Mouse (Mus musculus) forebrain, embryonic 11.5 days (tissue): ENCODE data around the gene Clasp1. TPM values are rescaled to one million over a fixed set of nuclear protein-coding genes. Genes with fewer than 3 reads are reported as not detected.

Source experiments
- ATAC-seq: fragments of 200-750 bp; cut with Nextera tagmentation; replicated peaks from 2 replicates; pipeline ENCODE4 v1.8.0; 2017; ENCODE audit warnings: moderate TSS enrichment; ENCODE audit not compliant: low FRiP score
- DNase-seq: peaks from one replicate; pipeline ENCODE4 v3.0.0-alpha.2; 2017; ENCODE audit warnings: low spot score
- H3K27ac ChIP-seq: fragments of 300-500 bp; sonication (generic); 2 replicates; pipeline ENCODE4 v1.5.1; 2014; ENCODE audit warnings: low read depth, low read length
- H3K27me3 ChIP-seq: fragments of 300-500 bp; sonication (generic); 2 replicates; pipeline ENCODE4 v1.6.1; 2014; ENCODE audit warnings: mild to moderate bottlenecking, low read length, mixed read lengths; ENCODE audit not compliant: control insufficient read depth, insufficient read depth
- H3K36me3 ChIP-seq: fragments of 300-500 bp; sonication (generic); 2 replicates; pipeline ENCODE4 v1.6.1; 2014; ENCODE audit warnings: mild to moderate bottlenecking, low read length, moderate library complexity, mixed read lengths; ENCODE audit not compliant: control insufficient read depth, insufficient read depth
- H3K4me1 ChIP-seq: fragments of 300-500 bp; sonication (generic); replicated peaks from 2 replicates; pipeline ENCODE4 v1.6.1; 2014; ENCODE audit warnings: low read length, mixed read lengths; ENCODE audit not compliant: control insufficient read depth, insufficient read depth
- H3K4me2 ChIP-seq: fragments of 300-500 bp; sonication (generic); 2 replicates; pipeline ENCODE4 v1.6.1; 2014; ENCODE audit warnings: low read depth, mild to moderate bottlenecking, low read length, moderate library complexity, mixed read lengths; ENCODE audit not compliant: severe bottlenecking
- H3K4me3 ChIP-seq: fragments of 300-500 bp; sonication (generic); 2 replicates; pipeline ENCODE4 v1.5.1; 2014; ENCODE audit warnings: low read depth, low read length
- H3K9ac ChIP-seq: fragments of 300-500 bp; sonication (generic); 2 replicates; pipeline ENCODE4 v1.6.1; 2014; ENCODE audit warnings: low read length
- H3K9me3 ChIP-seq: fragments of 300-500 bp; sonication (generic); 2 replicates; pipeline ENCODE4 v1.6.1; 2016; ENCODE audit warnings: low read length, mixed read lengths; ENCODE audit not compliant: control insufficient read depth
- whole genome bisulfite sequencing: fragments of 180-500 bp; shearing (Covaris S2); extraction: QIAGEN DNeasy Blood & Tissue Kit; methylation state at CpG from one replicate; pipeline ENCODE4 v1.1.7; 2014; 5-methylcytosine and 5-hydroxymethylcytosine counted together
- polyA plus RNA-seq: library from polyadenylated mRNA; unstranded; fragments of >200 nt; fragmentation: Nextera tagmentation; extraction: Ambion mirVana; gene quantifications from 2 replicates; pipeline ENCODE4 v1.2.1, GENCODE M21; 2014

Clasp1 gene
- polyA plus RNA-seq, result 123 and 136 TPM in 2 replicates

DNA sequence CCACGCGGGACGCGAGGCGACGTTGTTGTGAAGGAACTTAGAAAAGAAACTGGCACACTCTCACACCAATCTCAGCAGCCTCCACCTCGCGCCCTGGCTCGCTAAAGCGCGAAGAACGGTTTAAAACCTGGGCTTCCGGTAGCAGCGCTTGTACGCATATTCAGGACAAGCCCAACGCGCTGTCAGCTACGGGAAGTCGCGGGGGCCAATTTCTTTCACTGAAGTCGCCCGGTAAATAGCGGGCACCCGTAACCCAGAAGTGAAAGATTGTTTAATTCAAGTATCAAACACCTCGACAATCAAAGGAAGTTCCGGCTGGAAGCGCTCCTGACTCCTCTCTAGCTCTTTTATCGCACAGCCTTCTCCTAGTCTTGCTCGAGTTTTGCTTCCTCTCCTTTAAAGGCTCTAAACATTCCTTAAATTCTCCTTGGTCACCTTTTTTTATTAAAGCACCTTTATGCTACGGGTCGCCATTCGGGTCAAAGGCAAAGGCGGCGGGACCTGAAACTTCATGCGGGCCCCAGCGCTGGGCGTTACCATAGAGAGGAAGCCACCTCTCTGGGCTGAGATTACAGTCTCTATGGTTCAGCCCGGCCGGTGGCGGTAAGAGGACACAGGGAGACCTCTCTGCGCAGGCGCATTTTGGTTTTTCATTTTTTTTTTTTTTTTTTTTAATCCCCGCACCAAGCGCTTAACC, at the start of gene Clasp1:
TSS of gene Clasp1 (plus strand) at position 302 of the 697 bp plus-strand sequence.
- Histone ChIP-seq H3K9ac (peak within 1 kb of the TSS; percentile 95), H3K27ac (peak within 1 kb of the TSS; percentile 92), H3K27me3 (no peaks in the 10 kb centered on the region), H3K4me3 (peak within 1 kb of the TSS; percentile 91), H3K4me2 (peak within 1 kb of the TSS; percentile 70), H3K9me3 (no peaks in the 10 kb centered on the region), H3K36me3 (no peaks in the 10 kb centered on the region), H3K4me1 (no peaks in the 10 kb centered on the region; the same call in 1 of the 2 replicates)
- DNase-seq, result peak; percentile 94
- under 1% methylated on average over 44 of the region's 44 CpGs for WGBS
- ATAC-seq, result peak; percentile 96

DNA sequence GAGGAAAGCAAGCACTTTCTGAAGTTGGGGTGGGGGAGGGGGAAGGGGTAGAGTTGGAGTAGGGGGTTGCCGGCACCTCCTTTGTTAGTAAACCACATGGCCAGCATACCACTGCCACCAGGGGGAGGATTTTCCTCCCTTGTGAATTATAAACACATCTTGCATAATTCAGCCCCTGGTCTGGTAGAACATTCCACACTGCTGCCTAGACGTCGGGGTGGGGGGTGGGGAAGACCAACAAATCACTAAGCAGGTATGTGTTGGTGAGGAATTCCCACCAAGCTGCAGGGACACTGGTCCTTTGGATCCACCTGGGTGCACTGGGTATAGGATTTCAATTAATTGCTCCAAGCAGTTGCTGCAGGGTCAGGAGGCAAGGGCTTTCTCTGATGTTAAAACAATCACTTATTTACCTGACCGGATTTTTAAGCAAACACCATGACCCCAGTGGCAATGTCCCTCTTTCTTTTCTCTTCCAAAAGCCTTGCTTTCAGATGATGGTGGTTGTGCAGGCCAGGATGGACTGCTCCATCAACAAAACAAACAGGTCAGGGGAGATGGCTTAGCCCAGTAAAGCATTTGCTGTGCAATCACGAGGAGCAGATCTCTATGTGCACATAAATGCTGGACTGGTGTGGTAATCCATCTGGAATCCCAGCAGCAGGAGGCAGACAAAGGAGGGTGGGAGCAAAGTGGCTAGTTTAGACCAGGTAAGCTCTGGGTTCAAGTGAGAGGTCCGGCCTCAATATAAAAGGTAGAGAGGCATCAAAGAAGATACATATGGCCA, 45.0 kb upstream of the Clasp1 start:
- H3K9me3 ChIP-seq, result no peaks in the 10 kb centered on the region
- no peak overlapping the region for H3K27ac ChIP-seq
- no peak for DNase-seq
- no peak overlapping the region for H3K9ac ChIP-seq
- no peak for ATAC-seq
- no peak overlapping the region for H3K4me2 ChIP-seq
- H3K4me3 ChIP-seq, result no peak overlapping the region
- no peaks in the 10 kb centered on the region for H3K27me3 ChIP-seq
- WGBS, result 41% methylated on average over 6 of the region's 6 CpGs
- H3K36me3 ChIP-seq, result no peaks in the 10 kb centered on the region
- no peaks in the 10 kb centered on the region for H3K4me1 ChIP-seq

DNA sequence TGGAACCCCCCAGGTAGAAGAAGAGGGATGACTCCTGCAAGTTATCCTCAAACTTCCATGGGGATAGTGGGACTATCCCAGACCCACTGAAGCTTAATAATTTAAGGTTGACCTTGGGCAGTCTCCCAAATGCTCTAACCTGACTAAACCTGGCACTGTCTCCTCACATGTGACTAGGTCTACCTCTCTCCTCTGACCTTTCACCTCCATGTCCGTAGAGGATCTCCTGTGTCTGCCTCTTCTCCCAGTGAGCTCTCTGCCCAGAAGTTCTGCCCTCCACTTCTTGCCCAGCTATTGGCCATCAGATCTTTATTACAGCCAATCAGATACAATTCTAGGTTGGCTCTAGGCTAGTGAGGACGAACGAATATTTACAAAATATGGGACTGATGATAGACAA, 38.9 kb upstream of the Clasp1 start:
- WGBS, result 87% methylated on average over 3 of the region's 3 CpGs
- ATAC-seq (no peak), DNase-seq (no peak)
- Histone ChIP-seq H3K27ac (no peak overlapping the region), H3K4me3 (no peak overlapping the region), H3K4me2 (no peak overlapping the region), H3K4me1 (no peaks in the 10 kb centered on the region), H3K36me3 (no peaks in the 10 kb centered on the region), H3K27me3 (no peaks in the 10 kb centered on the region), H3K9me3 (no peaks in the 10 kb centered on the region), H3K9ac (no peak overlapping the region)

DNA sequence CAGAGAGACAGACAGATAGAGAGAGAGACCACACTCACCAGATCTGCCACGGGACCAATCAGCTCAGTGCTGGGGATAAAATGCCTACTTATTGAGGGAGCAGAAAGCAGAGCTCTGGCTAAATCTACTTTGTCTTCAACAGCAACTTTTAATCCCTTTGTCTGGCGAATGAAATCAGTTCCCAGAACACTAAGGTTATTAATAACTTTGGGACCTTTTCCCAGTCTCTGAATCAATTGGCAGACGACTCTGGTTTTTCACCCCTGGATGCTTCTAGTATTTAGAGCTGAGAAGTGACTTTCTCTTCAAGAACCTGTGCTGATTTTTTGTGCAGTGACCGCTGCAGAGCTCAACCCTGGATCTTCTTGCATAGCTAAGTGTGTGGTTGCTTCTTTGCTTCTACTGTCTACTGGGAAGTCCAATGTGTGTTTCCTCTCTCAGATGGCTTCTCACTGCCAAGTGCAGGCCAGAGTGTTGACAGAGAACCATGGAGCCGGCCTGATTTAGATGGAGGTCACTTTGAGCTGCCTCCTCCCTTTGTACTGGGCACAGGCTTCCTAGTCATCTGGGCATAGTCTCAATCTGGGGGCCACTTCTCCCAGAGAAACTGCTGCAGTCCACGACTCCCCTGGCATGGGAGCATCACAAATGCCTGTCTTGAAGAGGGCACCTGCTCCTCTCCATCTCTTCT, 29.6 kb upstream of the Clasp1 start:
- no peak overlapping the region for H3K9ac ChIP-seq
- no peaks in the 10 kb centered on the region for H3K9me3 ChIP-seq
- no peaks in the 10 kb centered on the region for H3K36me3 ChIP-seq
- no peaks in the 10 kb centered on the region for H3K27me3 ChIP-seq
- 72% methylated on average over 6 of the region's 6 CpGs for WGBS
- no peak overlapping the region for H3K4me3 ChIP-seq
- ATAC-seq, result no peak
- no peak overlapping the region for H3K27ac ChIP-seq
- H3K4me2 ChIP-seq, result no peak overlapping the region
- H3K4me1 ChIP-seq, result no peaks in the 10 kb centered on the region
- DNase-seq, result no peak

DNA sequence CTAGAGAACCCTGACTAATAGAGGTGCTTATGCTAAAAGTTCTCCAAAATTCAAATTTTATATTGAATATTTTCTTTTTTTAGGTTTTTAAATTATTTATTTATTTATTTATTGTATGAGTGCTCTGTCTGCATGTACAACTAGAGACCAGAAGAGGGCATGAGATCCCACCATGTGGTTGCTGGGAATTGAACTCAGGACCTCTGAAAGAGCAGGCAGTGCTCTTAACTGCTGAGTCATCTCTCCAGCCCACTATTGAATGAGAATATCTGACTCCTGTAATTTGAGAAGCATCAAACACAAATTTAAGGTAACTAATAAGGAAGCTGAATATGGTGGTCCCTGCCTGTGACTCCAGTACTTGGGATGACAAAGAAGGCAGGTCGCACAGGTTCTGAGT, 20.9 kb upstream of the Clasp1 start:
- 93% methylated on average over 1 of the region's 1 CpGs for WGBS
- no peak for ATAC-seq

DNA sequence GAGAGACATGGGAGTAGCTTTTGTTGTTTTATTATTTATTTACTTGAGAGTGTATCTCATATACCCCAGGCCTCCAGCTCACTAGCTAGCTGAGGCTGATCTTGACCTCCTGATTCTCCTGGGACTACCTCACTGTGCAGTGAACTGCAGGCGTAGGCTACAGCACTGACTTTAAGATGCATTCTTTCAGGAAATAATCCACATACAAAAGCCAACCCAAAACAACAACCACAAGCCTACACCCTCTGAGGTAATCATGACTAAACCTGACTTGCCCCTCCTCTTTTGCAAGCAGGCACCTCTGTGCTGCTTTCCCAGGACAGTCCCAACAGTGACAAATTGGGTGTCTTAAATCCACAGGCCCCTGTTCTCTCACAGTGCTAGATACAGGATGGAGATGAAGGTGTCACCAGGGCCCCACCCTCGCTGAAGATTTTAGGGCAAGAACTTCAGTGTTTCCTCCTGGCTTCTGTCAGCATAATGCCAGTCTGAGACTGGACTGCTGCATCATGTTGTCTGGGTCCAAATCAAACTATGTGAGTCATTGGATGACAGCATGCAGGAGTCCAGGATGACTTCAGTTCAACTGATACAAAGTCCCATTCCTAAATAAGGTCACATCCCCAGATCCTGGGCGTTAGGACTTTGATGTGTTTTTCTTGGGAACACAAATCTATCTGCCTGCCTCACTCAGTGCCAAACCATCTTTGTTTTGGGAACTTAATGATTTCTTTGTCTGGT, 20.0 kb upstream of the Clasp1 start:
- H3K4me2 ChIP-seq, result no peak overlapping the region
- WGBS, result 80% methylated on average over 3 of the region's 3 CpGs
- no peak overlapping the region for H3K4me3 ChIP-seq

More for the DNA sequence above, 20.9 kb upstream of the Clasp1 start:
- Histone ChIP-seq H3K9me3 (no peaks in the 10 kb centered on the region), H3K4me2 (no peak overlapping the region), H3K27ac (no peak overlapping the region), H3K9ac (no peak overlapping the region), H3K27me3 (no peaks in the 10 kb centered on the region), H3K36me3 (no peaks in the 10 kb centered on the region), H3K4me3 (no peak overlapping the region), H3K4me1 (no peaks in the 10 kb centered on the region)
- no peak for DNase-seq

DNA sequence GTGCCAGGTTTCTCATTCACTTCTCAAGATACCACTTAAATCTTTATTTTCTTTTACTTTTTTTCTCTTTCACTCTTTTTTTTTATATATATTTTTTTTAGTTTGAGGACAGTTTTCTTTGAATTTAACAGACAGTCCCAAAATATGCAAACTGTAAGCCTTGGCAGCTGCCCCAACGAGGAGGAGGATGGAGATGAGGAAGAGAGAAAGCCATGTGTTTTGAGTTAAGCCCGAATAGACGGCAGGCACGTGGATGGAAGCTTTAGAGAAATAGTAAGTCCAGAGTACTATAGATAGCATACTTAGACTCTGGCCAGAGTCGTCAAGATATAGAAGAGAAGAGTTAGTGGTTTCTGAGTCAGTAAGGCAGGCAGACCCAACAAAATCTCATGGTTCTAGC, 11.1 kb upstream of the Clasp1 start:
- Histone ChIP-seq H3K4me1 (no peaks in the 10 kb centered on the region), H3K4me3 (no peak overlapping the region), H3K27me3 (no peaks in the 10 kb centered on the region), H3K36me3 (no peaks in the 10 kb centered on the region), H3K27ac (no peak overlapping the region), H3K9ac (no peak overlapping the region), H3K9me3 (no peaks in the 10 kb centered on the region), H3K4me2 (no peak overlapping the region)
- 76% methylated on average over 5 of the region's 5 CpGs for WGBS
- DNase-seq (no peak), ATAC-seq (no peak)

More for the DNA sequence above, 20.0 kb upstream of the Clasp1 start:
- ATAC-seq (no peak), DNase-seq (no peak)
- Histone ChIP-seq H3K4me1 (no peaks in the 10 kb centered on the region), H3K36me3 (no peaks in the 10 kb centered on the region), H3K27me3 (no peaks in the 10 kb centered on the region), H3K9ac (no peak overlapping the region), H3K9me3 (no peaks in the 10 kb centered on the region), H3K27ac (no peak overlapping the region)

DNA sequence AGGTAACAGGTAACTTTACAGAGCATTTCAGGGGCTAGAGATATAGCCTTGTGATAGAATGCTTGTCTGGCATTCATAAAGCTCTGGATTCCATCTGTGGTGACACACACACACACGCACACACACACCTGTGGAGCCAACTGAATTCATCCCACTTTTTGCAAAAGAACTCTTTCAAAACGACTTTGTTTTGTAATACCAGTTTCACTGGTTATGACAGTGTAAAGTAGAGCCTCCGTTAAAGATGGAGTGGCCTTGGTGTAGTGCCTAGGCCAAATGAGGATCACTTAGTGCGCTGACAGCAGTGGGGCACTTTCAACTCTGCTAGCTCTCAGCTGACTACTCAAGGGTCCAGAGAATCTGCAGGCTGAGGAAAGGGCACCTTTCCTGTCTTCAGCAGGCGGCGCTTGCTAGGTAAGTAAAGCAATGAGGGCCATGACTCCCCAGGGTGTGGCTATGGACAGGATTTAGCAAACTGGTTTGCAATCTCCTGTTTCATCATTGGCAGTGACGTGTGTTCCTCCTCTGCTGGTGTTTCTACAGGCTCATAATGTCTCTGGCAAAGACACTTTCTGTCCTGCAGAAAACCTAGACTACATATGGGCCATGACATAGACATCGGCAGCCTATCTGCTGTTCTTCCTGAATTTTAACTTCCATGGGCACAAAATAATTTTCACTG, 8.6 kb upstream of the Clasp1 start:
- 82% methylated on average over 8 of the region's 8 CpGs for WGBS
- no peak overlapping the region for H3K4me2 ChIP-seq
- no peaks in the 10 kb centered on the region for H3K27me3 ChIP-seq
- no peaks in the 10 kb centered on the region for H3K4me1 ChIP-seq
- no peak for DNase-seq
- H3K9me3 ChIP-seq, result no peaks in the 10 kb centered on the region
- no peak overlapping the region for H3K4me3 ChIP-seq
- no peak for ATAC-seq
- no peak overlapping the region for H3K9ac ChIP-seq
- H3K27ac ChIP-seq, result no peak overlapping the region
- no peaks in the 10 kb centered on the region for H3K36me3 ChIP-seq
